Mouse (Mus musculus) midbrain, embryonic 15.5 days (tissue): ENCODE results near the gene Gm13285. TPM values are rescaled to one million over a fixed set of nuclear protein-coding genes. Genes with fewer than 3 reads are reported as not detected.
"Not testable (repeated sequence)": the region's sequence is repeated elsewhere in the genome, so short reads cannot be mapped to it uniquely, and the experiment has no call there.

Source experiments
- ATAC-seq: fragments of 200-750 bp; cut with Nextera tagmentation; replicated peaks from 2 replicates; pipeline ENCODE4 v1.8.0; 2017; ENCODE audit warnings: moderate TSS enrichment
- H3K27ac ChIP-seq: fragments of 300-500 bp; sonication (generic); 2 replicates; pipeline ENCODE4 v1.5.1; 2015; ENCODE audit warnings: mild to moderate bottlenecking, inconsistent platforms
- H3K27me3 ChIP-seq: fragments of 300-500 bp; sonication (generic); replicated peaks from 2 replicates; pipeline ENCODE4 v1.6.1; 2015; ENCODE audit warnings: inconsistent platforms
- H3K36me3 ChIP-seq: fragments of 300-500 bp; sonication (generic); replicated peaks from 2 replicates; pipeline ENCODE4 v1.6.1; 2015; ENCODE audit warnings: inconsistent platforms
- H3K4me1 ChIP-seq: fragments of 300-500 bp; sonication (generic); 2 replicates; pipeline ENCODE4 v1.6.1; 2015; ENCODE audit warnings: inconsistent platforms
- H3K4me2 ChIP-seq: fragments of 300-500 bp; sonication (generic); 2 replicates; pipeline ENCODE4 v1.6.1; 2015; ENCODE audit warnings: inconsistent platforms, mild to moderate bottlenecking, moderate library complexity
- H3K4me3 ChIP-seq: fragments of 300-500 bp; sonication (generic); 2 replicates; pipeline ENCODE4 v1.5.1; 2015; ENCODE audit warnings: mild to moderate bottlenecking, inconsistent platforms
- H3K9ac ChIP-seq: fragments of 300-500 bp; sonication (generic); 2 replicates; pipeline ENCODE4 v1.6.1; 2015; ENCODE audit warnings: mild to moderate bottlenecking, inconsistent platforms
- H3K9me3 ChIP-seq: fragments of 300-500 bp; sonication (generic); 2 replicates; pipeline ENCODE4 v1.6.1; 2016; ENCODE audit warnings: inconsistent platforms
- WGBS: fragments of 180-500 bp; shearing (Covaris S2); methylation state at CpG from one replicate; pipeline ENCODE4 v1.1.7; 2015; ENCODE audit warnings: mixed read lengths; 5-methylcytosine and 5-hydroxymethylcytosine counted together
- polyA plus RNA-seq: library from polyadenylated mRNA; unstranded; fragments of >200 nt; fragmentation: Nextera tagmentation; extraction: Ambion mirVana; gene quantifications from 2 replicates; pipeline ENCODE4 v1.2.1, GENCODE M21; 2015

Gm13285 gene
- polyA plus RNA-seq, result not detected in 2 replicates

DNA sequence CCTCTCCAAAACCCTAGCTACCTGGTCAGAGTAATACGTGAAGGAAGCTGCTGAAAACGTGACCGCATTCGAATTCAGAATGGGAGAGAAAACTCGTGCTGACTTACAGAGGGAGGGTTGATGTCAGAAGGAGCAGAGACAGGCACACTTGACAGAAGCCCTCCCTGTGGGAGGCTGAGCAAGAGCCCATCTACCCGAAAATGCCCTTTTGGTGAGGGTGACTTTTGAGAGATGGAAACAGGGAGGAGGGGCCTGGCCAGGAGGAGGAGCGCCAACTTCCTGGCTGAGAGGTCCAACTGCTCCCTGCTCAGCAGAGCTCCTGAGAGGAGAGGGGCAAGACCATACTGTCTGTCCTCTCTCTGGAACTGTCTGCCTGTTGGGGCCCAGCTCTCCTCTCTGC, at the start of gene Gm13285:
Gene Gm13285 (plus strand): TSS at position 301 of the 400 bp plus-strand sequence.
- ATAC-seq, H3K27me3 ChIP-seq, H3K9ac ChIP-seq, H3K27ac ChIP-seq, H3K4me1 ChIP-seq, H3K4me2 ChIP-seq, H3K36me3 ChIP-seq, H3K9me3 ChIP-seq, H3K4me3 ChIP-seq: not testable (repeated sequence)
- WGBS, result 15% methylated on average over 5 of the region's 7 CpGs

DNA sequence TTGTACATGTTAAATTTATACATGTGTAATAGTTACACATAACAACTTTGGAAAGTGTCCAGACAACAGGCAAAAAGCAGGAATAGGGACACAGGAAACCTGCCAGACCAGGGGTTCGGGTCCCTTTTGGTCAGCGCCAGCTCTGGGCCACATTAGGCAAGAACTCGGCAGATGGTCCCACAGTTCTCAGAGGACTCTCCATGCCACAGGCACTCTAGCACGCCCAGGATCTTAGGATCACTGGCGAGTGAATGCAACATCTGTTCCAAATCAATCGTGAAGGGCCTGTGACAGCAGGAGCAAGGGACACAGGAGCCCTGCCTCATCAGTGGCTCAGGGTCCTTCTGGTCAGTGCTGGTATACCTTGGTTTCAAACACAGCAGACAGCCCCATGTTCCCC, 49.5 kb upstream of the Gm13285 start:
- 56% methylated on average over 6 of the region's 6 CpGs for WGBS
- Histone ChIP-seq H3K4me2 (no peak overlapping the region), H3K9me3 (no peaks in the 10 kb centered on the region), H3K36me3 (no peaks in the 10 kb centered on the region), H3K27me3 (no peaks in the 10 kb centered on the region), H3K4me1 (no peaks in the 10 kb centered on the region), H3K27ac (no peak overlapping the region), H3K4me3 (no peak overlapping the region), H3K9ac (no peak overlapping the region)
- no peak for ATAC-seq

- H3K27ac ChIP-seq, H3K4me3 ChIP-seq, H3K36me3 ChIP-seq, H3K9ac ChIP-seq, H3K4me1 ChIP-seq, H3K9me3 ChIP-seq, ATAC-seq, H3K4me2 ChIP-seq, H3K27me3 ChIP-seq: not testable (repeated sequence)
- 77% methylated on average over 15 of the region's 15 CpGs for WGBS
Measured at GRCm38 (mm10) chr4:88754818-88755340, 44.6 kb upstream of the Gm13285 start, which contains the start of gene Gm13271. TSS of gene Gm13271 (plus strand) at chr4:88754868.

- not testable (repeated sequence) for ATAC-seq, H3K36me3 ChIP-seq, H3K4me1 ChIP-seq, H3K9me3 ChIP-seq, H3K27me3 ChIP-seq
- Histone ChIP-seq H3K27ac (peak overlapping the region; percentile 71), H3K9ac (peak overlapping the region; percentile 53), H3K4me2 (peak overlapping the region; percentile 91), H3K4me3 (peak overlapping the region; percentile 47)
- WGBS, result 9% methylated on average over 29 of the region's 31 CpGs
Measured at GRCm38 (mm10) chr4:88756581-88757513, 42.6 kb upstream of the Gm13285 start.

DNA sequence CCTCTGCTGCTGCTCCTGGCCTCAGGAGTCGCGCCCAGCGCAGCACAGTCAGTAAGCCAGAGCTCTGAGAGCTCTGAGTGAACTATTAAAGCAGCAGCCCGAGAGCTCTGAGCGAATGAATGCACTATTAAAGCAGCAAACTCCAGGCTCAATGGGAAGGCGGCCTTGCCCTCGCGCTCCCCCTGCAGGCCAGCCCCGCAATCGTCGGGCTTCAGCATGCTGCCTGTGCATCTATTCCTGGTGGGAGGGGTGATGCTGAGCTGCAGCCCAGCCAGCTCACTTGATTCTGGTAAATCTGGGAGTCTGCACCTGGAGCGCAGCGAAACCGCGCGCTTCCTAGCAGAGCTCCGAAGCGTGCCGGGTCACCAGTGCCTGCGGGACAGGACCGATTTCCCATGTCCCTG, 41.8 kb upstream of the Gm13285 start:
- not testable (repeated sequence) for H3K27me3 ChIP-seq, H3K9me3 ChIP-seq, H3K4me1 ChIP-seq, H3K36me3 ChIP-seq
- Histone ChIP-seq H3K9ac (peak overlapping the region; percentile 53), H3K27ac (peak overlapping the region; percentile 71), H3K4me3 (peak overlapping the region; percentile 47), H3K4me2 (peak overlapping the region; percentile 91)
- WGBS, result 0% methylated on average over 21 of the region's 21 CpGs
- ATAC-seq, result peak; percentile 100

DNA sequence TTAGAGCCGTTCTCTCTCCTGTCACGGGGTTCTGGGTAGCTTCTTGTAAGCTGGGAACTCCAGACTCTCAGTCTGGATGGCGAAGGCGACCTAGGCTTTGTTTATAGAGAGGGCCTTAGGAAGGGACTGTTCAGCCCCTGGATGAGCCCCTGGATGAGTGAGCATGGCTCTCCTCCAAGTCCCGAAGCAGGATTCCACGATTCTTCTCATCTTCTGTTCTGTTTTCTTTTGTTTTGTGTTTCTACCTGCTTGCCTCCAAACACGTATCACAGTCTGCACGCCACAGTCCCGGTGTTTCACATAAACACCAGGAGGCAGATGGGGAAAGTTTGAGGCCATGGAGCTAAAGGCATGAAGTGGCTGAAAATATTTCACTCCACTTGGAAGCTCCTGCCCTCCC, 40.7 kb upstream of the Gm13285 start:
- not testable (repeated sequence) for H3K4me1 ChIP-seq, ATAC-seq, H3K27me3 ChIP-seq, H3K4me2 ChIP-seq, H3K27ac ChIP-seq, H3K9ac ChIP-seq, H3K36me3 ChIP-seq, H3K9me3 ChIP-seq, H3K4me3 ChIP-seq
- WGBS, result 84% methylated on average over 9 of the region's 9 CpGs

GRCm38 (mm10) chr4:88759610-88760268, 39.7 kb upstream of the Gm13285 start, which contains the start of gene Gm13283:
TSS of gene Gm13283 (plus strand) at chr4:88760119.
- WGBS, result 24% methylated on average over 10 of the region's 14 CpGs
- H3K9ac ChIP-seq, result not testable (repeated sequence)

GRCm38 (mm10) chr4:88760431-88760830, 39.0 kb upstream of the Gm13285 start:
- not testable (repeated sequence) for H3K9ac ChIP-seq
- 0% methylated on average over 23 of the region's 28 CpGs for WGBS

More at GRCm38 (mm10) chr4:88759610-88760268, 39.7 kb upstream of the Gm13285 start, which contains the start of gene Gm13283:
- peak within 1 kb of the TSS; percentile 69 for H3K4me2 ChIP-seq
- H3K36me3 ChIP-seq, H3K4me1 ChIP-seq, ATAC-seq, H3K27me3 ChIP-seq, H3K27ac ChIP-seq, H3K9me3 ChIP-seq: not testable (repeated sequence)
- peak within 1 kb of the TSS; percentile 34 for H3K4me3 ChIP-seq

DNA sequence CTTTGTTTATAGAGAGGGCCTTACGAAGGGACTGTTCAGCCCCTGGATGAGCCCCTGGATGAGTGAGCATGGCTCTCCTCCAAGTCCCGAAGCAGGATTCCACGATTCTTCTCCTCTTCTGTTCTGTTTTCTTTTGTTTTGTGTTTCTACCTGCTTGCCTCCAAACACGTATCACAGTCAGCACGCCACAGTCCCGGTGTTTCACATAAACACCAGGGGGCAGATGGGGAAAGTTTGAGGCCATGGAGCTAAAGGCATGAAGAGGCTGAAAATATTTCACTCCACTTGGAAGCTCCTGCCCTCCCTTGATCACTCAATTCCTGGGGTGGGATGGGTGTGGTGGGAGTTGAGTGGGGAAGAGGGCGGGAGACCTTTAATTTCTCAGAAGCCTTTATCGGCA, 37.7 kb upstream of the Gm13285 start:
- not testable (repeated sequence) for H3K4me3 ChIP-seq, H3K9ac ChIP-seq, H3K27ac ChIP-seq, H3K36me3 ChIP-seq, H3K4me2 ChIP-seq, ATAC-seq, H3K27me3 ChIP-seq, H3K9me3 ChIP-seq, H3K4me1 ChIP-seq
- WGBS, result 64% methylated on average over 6 of the region's 8 CpGs

More at GRCm38 (mm10) chr4:88760431-88760830, 39.0 kb upstream of the Gm13285 start:
- Histone ChIP-seq H3K4me3 (peak overlapping the region; percentile 34), H3K4me2 (peak overlapping the region; percentile 69)
- not testable (repeated sequence) for ATAC-seq, H3K27ac ChIP-seq, H3K4me1 ChIP-seq, H3K9me3 ChIP-seq, H3K27me3 ChIP-seq, H3K36me3 ChIP-seq

- not testable (repeated sequence) for H3K27me3 ChIP-seq, H3K4me2 ChIP-seq, ATAC-seq, H3K9ac ChIP-seq, H3K27ac ChIP-seq, H3K9me3 ChIP-seq, H3K36me3 ChIP-seq, H3K4me1 ChIP-seq, H3K4me3 ChIP-seq
- WGBS, result 43% methylated on average over 9 of the region's 9 CpGs
Measured at GRCm38 (mm10) chr4:88762341-88762740, 37.1 kb upstream of the Gm13285 start.

GRCm38 (mm10) chr4:88763384-88764018, 36.0 kb upstream of the Gm13285 start:
- not testable (repeated sequence) for H3K27me3 ChIP-seq, H3K9me3 ChIP-seq, H3K9ac ChIP-seq, ATAC-seq, H3K27ac ChIP-seq, H3K36me3 ChIP-seq, H3K4me1 ChIP-seq
- peak overlapping the region; percentile 63 for H3K4me2 ChIP-seq
- 3% methylated on average over 33 of the region's 42 CpGs for WGBS
- peak overlapping the region; percentile 38 for H3K4me3 ChIP-seq

DNA sequence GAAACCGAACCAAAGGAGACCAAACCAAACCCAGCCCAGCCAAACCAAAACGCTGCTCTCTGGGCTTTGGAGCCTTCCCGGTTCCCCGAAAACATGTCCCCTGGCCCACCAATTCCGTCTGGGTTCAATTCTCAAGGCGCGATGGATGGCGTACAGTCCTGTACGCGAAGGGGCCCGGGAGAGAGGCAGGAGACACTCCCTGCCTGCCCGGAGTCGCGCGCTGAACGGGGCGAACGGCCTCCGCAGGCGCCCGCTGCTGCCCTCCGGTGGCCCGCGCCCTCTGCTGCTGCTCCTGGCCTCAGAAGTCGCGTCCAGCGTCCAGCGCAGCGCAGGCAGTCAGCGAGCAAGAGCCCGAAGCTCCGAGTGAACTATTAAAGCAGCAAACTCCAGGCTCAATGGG, 25.9 kb upstream of the Gm13285 start, which contains the start of gene Gm13290:
Gene Gm13290 (plus strand): TSS at position 301 of the 400 bp plus-strand sequence.
- not testable (repeated sequence) for ATAC-seq, H3K27ac ChIP-seq, H3K4me1 ChIP-seq, H3K4me3 ChIP-seq, H3K4me2 ChIP-seq, H3K9me3 ChIP-seq, H3K27me3 ChIP-seq, H3K36me3 ChIP-seq, H3K9ac ChIP-seq
- WGBS, result no CpG with 5 or more reads among the region's 32 CpGs
